Mouse (Mus musculus): ENCODE data around the gene Mpp2. TPM values are rescaled to one million over a fixed set of nuclear protein-coding genes. Genes with fewer than 3 reads are reported as not detected.

The Mpp2 gene
- polyA plus RNA-seq, 1 experiment = 4.3 TPM

- no peak overlapping the region for H3K4me3 ChIP-seq
- no peak overlapping the region for H3K4me2 ChIP-seq (ENCODE audit: low read depth)
Measured at GRCm38 (mm10) chr11:102025354-102025753, 63.0 kb downstream of the Mpp2 start.

DNA sequence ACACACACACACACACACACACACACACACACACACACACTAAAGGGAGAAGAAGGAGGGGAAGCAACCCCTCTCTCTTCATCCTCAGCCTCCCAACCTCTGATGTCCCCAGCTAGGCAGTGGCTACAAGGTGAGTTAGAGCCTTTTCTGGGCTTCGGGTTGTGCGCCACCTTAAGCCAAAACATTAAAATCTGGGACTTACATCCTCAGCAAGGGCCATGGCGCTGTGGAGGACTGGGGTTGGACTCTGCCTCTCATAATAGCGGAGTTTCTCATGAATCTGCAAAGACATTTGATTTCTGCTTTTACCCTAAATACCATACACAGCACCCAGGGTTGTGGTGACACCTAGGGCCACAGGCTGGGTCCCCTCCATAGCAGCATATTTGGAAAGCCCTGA lies 63.4 kb downstream of the Mpp2 start:
- Histone ChIP-seq H3K79me2 (ENCODE audit: control insufficient read depth, insufficient read depth) (no peaks in the 10 kb centered on the region), H3K27me3 (ENCODE audit: control insufficient read depth, insufficient read depth, insufficient read length) (peaks cover 6% of the 10 kb centered on the region), H3ac (ENCODE audit: control insufficient read depth, insufficient read length) (no peak overlapping the region), H3K4me2 (ENCODE audit: low read depth) (peak overlapping the region; percentile 2), H3K36me3 (ENCODE audit: control insufficient read depth, insufficient read depth) (no peaks in the 10 kb centered on the region), H3K4me3 (no peak overlapping the region)
- TF ChIP-seq POLR2AphosphoS2 (IDR thresholded peaks at IDR 0.05; ENCODE audit: insufficient read length, low read depth) (no peak), MYOD1 (IDR thresholded peaks at IDR 0.05; ENCODE audit: control insufficient read depth in 1 of 3, insufficient read length in 2 of 3, low read depth in 2 of 3) (no peak), E2F4 (IDR thresholded peaks at IDR 0.05; ENCODE audit: insufficient read depth) (no peak), MYOG (IDR thresholded peaks at IDR 0.05; ENCODE audit: control insufficient read depth in 1 of 3, insufficient read depth in 1 of 3, insufficient read length in 2 of 3, low read depth in 2 of 3) (no peak), SRF (IDR thresholded peaks at IDR 0.05; ENCODE audit: control insufficient read depth, insufficient read length, low read depth) (no peak), POLR2A (IDR thresholded peaks at IDR 0.05; ENCODE audit: insufficient read length, low read depth) (no peak), REST (IDR thresholded peaks at IDR 0.05; ENCODE audit: insufficient read depth, insufficient read length) (no peak), MAX (IDR thresholded peaks at IDR 0.05; ENCODE audit: low read depth) (no peak), CEBPB (IDR thresholded peaks at IDR 0.05; ENCODE audit: insufficient read depth, poor library complexity, severe bottlenecking) (no peak), TCF12 (IDR thresholded peaks at IDR 0.05; ENCODE audit: insufficient read depth, poor library complexity, severe bottlenecking) (no peak), USF1 (IDR thresholded peaks at IDR 0.05; ENCODE audit: low read depth) (no peak), TCF3 (IDR thresholded peaks at IDR 0.05; ENCODE audit: insufficient read length, low read depth) (no peak)

More at GRCm38 (mm10) chr11:102025354-102025753, 63.0 kb downstream of the Mpp2 start:
- H3ac ChIP-seq (ENCODE audit: control insufficient read depth, insufficient read length) = no peak overlapping the region
- H3K79me2 ChIP-seq (ENCODE audit: control insufficient read depth, insufficient read depth) = no peaks in the 10 kb centered on the region
- TF ChIP-seq MAX (IDR thresholded peaks at IDR 0.05; ENCODE audit: low read depth) = no peak
- no peak for TF ChIP-seq MYOG (IDR thresholded peaks at IDR 0.05; ENCODE audit: control insufficient read depth in 1 of 3, insufficient read depth in 1 of 3, insufficient read length in 2 of 3, low read depth in 2 of 3)
- no peak for TF ChIP-seq POLR2A (IDR thresholded peaks at IDR 0.05; ENCODE audit: insufficient read length, low read depth)
- no peak for TF ChIP-seq SRF (IDR thresholded peaks at IDR 0.05; ENCODE audit: control insufficient read depth, insufficient read length, low read depth)
- no peak for TF ChIP-seq TCF12 (IDR thresholded peaks at IDR 0.05; ENCODE audit: insufficient read depth, poor library complexity, severe bottlenecking)
- TF ChIP-seq E2F4 (IDR thresholded peaks at IDR 0.05; ENCODE audit: insufficient read depth) = no peak
- TF ChIP-seq CEBPB (IDR thresholded peaks at IDR 0.05; ENCODE audit: insufficient read depth, poor library complexity, severe bottlenecking) = no peak
- TF ChIP-seq REST (IDR thresholded peaks at IDR 0.05; ENCODE audit: insufficient read depth, insufficient read length) = no peak
- TF ChIP-seq USF1 (IDR thresholded peaks at IDR 0.05; ENCODE audit: low read depth) = no peak
- no peak for TF ChIP-seq MYOD1 (IDR thresholded peaks at IDR 0.05; ENCODE audit: control insufficient read depth in 1 of 3, insufficient read length in 2 of 3, low read depth in 2 of 3)
- no peak for TF ChIP-seq POLR2AphosphoS2 (IDR thresholded peaks at IDR 0.05; ENCODE audit: insufficient read length, low read depth)
- no peak for TF ChIP-seq TCF3 (IDR thresholded peaks at IDR 0.05; ENCODE audit: insufficient read length, low read depth)
- no peaks in the 10 kb centered on the region for H3K36me3 ChIP-seq (ENCODE audit: control insufficient read depth, insufficient read depth)
- H3K27me3 ChIP-seq (ENCODE audit: control insufficient read depth, insufficient read depth, insufficient read length) = peaks cover 11% of the 10 kb centered on the region

DNA sequence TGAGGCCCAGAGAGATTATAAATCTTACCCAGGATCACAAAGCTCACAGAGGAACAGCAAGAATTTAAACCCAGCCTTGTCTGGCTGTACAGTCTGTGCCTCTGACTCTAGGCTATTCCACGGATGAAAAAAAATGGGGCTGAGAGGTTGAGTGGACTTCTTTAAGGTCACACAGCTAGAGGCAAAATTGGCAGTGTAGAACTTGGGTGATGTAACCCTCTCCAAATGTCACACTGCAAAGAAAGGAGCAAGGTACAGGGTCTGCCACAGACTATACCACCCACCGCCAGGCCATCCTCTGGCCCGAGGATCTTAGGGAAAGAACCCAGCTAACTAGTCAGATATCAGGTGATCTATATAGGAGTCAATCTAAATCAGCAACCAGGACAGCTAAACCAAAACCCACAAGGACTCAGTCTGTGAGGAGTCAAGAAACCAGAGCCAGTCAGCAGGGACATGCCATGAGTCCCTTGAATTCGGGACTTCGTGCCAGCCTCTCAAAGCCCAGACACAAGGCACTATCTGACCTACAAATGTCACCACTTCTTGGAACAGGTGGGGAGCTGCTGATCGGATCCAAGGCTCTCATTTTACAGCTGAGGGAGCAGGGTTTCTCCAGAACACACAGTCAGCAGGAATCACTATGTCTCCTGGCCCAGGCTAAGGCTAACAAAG lies 64.1 kb downstream of the Mpp2 start:
- Histone ChIP-seq H3K4me2 (ENCODE audit: low read depth) (peak overlapping the region; percentile 32), H3K36me3 (ENCODE audit: control insufficient read depth, insufficient read depth) (no peaks in the 10 kb centered on the region), H3K4me3 (no peak overlapping the region), H3K79me2 (ENCODE audit: control insufficient read depth, insufficient read depth) (no peaks in the 10 kb centered on the region), H3K27me3 (ENCODE audit: control insufficient read depth, insufficient read depth, insufficient read length) (peaks cover 3% of the 10 kb centered on the region), H3ac (ENCODE audit: control insufficient read depth, insufficient read length) (no peak overlapping the region)
- TF ChIP-seq MYOD1 (IDR thresholded peaks at IDR 0.05; ENCODE audit: control insufficient read depth in 1 of 3, insufficient read length in 2 of 3, low read depth in 2 of 3) = peak in 2 of 3 experiments; percentile 18 to 67
- no peak for TF ChIP-seq POLR2A (IDR thresholded peaks at IDR 0.05; ENCODE audit: insufficient read length, low read depth)
- no peak for TF ChIP-seq MAX (IDR thresholded peaks at IDR 0.05; ENCODE audit: low read depth)
- TF ChIP-seq CEBPB (IDR thresholded peaks at IDR 0.05; ENCODE audit: insufficient read depth, poor library complexity, severe bottlenecking) = no peak
- no peak for TF ChIP-seq REST (IDR thresholded peaks at IDR 0.05; ENCODE audit: insufficient read depth, insufficient read length)

DNA sequence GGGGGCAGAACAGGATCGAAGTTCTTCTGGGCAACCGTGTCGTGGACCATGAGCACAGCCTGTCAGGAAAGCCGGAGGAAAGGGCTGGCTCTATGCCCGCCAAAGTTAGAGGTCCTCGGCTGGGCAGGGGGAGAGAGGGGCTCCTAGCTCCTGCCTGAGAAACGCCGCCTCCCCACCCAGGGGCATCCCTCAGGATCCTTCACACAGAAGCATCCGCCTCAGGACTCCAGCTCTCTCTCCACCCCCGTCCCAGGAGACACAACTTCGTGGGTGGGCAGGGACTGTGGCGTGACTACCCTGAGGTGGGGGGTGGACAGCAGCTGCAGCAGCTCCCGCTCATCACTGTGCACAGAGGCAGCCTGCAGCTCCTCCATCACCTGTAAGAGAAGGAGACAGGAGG lies 64.9 kb downstream of the Mpp2 start:
- no peaks in the 10 kb centered on the region for H3K27me3 ChIP-seq (ENCODE audit: control insufficient read depth, insufficient read depth, insufficient read length)
- no peaks in the 10 kb centered on the region for H3K36me3 ChIP-seq (ENCODE audit: control insufficient read depth, insufficient read depth)
- H3ac ChIP-seq (ENCODE audit: control insufficient read depth, insufficient read length) = no peak overlapping the region
- TF ChIP-seq E2F4 (IDR thresholded peaks at IDR 0.05; ENCODE audit: insufficient read depth) = no peak
- TF ChIP-seq MYOG (IDR thresholded peaks at IDR 0.05; ENCODE audit: control insufficient read depth in 1 of 3, insufficient read depth in 1 of 3, insufficient read length in 2 of 3, low read depth in 2 of 3) = peak in 2 of 3 experiments; percentile 36 to 56
- no peak for TF ChIP-seq USF1 (IDR thresholded peaks at IDR 0.05; ENCODE audit: low read depth)
- no peak for TF ChIP-seq TCF12 (IDR thresholded peaks at IDR 0.05; ENCODE audit: insufficient read depth, poor library complexity, severe bottlenecking)
- TF ChIP-seq POLR2A (IDR thresholded peaks at IDR 0.05; ENCODE audit: insufficient read length, low read depth) = no peak
- peak in 2 of 3 experiments; percentile 67 to 91 for TF ChIP-seq MYOD1 (IDR thresholded peaks at IDR 0.05; ENCODE audit: control insufficient read depth in 1 of 3, insufficient read length in 2 of 3, low read depth in 2 of 3)
- TF ChIP-seq CEBPB (IDR thresholded peaks at IDR 0.05; ENCODE audit: insufficient read depth, poor library complexity, severe bottlenecking) = no peak
- no peak for TF ChIP-seq SRF (IDR thresholded peaks at IDR 0.05; ENCODE audit: control insufficient read depth, insufficient read length, low read depth)
- H3K79me2 ChIP-seq (ENCODE audit: control insufficient read depth, insufficient read depth) = no peaks in the 10 kb centered on the region
- H3K4me3 ChIP-seq = no peak overlapping the region
- peak overlapping the region; percentile 6 for H3K4me2 ChIP-seq (ENCODE audit: low read depth)
